Mouse (Mus musculus): Measurements from ENCODE around the gene Zfand3. TPM values are rescaled to one million over a fixed set of nuclear protein-coding genes. Genes with fewer than 3 reads are reported as not detected.

Gene Zfand3
- polyA plus RNA-seq, 1 experiment from 2014 or later: 51.0 TPM

DNA sequence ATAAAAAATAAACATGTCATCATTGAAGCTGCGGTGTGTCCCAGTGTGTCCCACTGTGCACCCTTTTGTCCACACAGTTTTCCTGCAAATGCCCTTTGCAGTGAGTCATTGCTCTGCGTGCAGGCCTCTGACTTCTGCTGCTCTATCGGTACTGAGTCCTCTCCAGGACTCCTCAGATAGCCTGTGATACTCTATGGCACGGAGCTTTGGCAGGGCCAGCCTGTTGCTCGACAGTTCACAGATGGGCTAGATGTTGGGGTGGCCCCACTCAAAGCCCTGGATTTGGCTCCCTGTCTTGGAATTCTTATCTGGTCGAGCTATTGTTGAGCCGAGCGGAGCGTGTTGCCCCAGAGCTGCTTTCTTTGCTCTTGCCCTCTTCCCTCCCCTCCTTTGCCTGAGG is 160.3 kb downstream of the Zfand3 start:
- no peak overlapping the region for H3K9ac ChIP-seq
- WGBS: 54% methylated on average over 9 of the region's 9 CpGs
- 0 out of 2 replicates have a peak, but pooled peaks have one; percentile 37 for ATAC-seq (replicated peaks)

DNA sequence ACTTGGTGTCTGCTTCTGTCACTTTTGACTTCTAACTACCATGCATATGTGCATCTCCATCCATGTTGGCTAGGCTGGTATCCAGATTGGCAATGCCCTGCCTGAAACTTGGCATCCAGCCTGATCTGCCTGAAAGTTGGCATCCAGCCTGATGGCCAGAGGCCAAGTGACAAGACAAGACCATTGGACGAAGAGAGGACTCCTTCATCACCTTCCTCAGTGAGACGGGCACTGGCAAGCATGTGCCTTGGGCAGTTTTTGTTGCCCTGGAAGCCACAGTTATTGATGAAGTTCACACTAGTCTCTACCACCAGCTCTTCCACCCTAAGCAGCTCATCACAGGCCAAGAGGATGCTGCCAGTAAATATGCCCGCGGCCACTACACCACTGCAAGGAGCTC is 172.9 kb downstream of the Zfand3 start:
- no peaks in the 10 kb centered on the region for H3K9me3 ChIP-seq
- no peak for ATAC-seq (replicated peaks)
- 82% methylated on average over 4 of the region's 4 CpGs for WGBS
- H3K4me3 ChIP-seq: no peak overlapping the region
- H3K9ac ChIP-seq: no peak overlapping the region
- H3K4me1 ChIP-seq: no peaks in the 10 kb centered on the region; the same call in 1 of the 2 replicates
- no peaks in the 10 kb centered on the region for H3K27me3 ChIP-seq (replicated peaks)
- H3K4me2 ChIP-seq: no peak overlapping the region
- no peaks in the 10 kb centered on the region for H3K36me3 ChIP-seq (replicated peaks)
- H3K27ac ChIP-seq: no peak overlapping the region

More for the DNA sequence above, 160.3 kb downstream of the Zfand3 start:
- H3K9me3 ChIP-seq: no peaks in the 10 kb centered on the region
- no peak overlapping the region for H3K27ac ChIP-seq
- peaks cover 16% of the 10 kb centered on the region; the same call in 1 of the 2 replicates for H3K4me1 ChIP-seq
- no peak overlapping the region for H3K4me2 ChIP-seq
- no peak overlapping the region for H3K4me3 ChIP-seq
- no peaks in the 10 kb centered on the region for H3K27me3 ChIP-seq (replicated peaks)
- no peaks in the 10 kb centered on the region for H3K36me3 ChIP-seq (replicated peaks)

DNA sequence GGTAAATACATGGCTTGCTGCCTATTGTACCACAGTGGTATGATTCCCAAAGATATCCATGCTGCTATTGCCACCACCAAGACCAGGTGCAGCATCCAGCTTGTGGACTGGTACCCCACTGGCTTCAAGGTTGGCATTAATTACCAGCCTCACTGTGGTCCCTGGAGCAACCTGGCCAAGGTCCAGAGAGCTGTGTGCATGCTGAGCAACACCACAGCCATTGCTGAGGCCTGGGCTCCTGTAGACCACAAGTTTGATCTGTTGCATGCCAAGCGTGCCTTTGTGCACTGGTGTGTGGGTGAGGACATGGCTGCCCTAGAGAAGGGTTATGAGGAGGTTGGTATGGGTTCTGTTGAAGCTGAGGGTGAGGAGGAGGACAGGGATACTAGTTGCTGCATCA is 173.9 kb downstream of the Zfand3 start:
- Histone ChIP-seq H3K36me3 (replicated peaks) (no peaks in the 10 kb centered on the region), H3K27me3 (replicated peaks) (no peaks in the 10 kb centered on the region), H3K4me3 (no peak overlapping the region), H3K4me1 (no peaks in the 10 kb centered on the region; the same call in 1 of the 2 replicates), H3K4me2 (no peak overlapping the region), H3K27ac (no peak overlapping the region), H3K9me3 (no peaks in the 10 kb centered on the region), H3K9ac (no peak overlapping the region)
- ATAC-seq (replicated peaks): no peak
- 97% methylated on average over 1 of the region's 1 CpGs for WGBS

DNA sequence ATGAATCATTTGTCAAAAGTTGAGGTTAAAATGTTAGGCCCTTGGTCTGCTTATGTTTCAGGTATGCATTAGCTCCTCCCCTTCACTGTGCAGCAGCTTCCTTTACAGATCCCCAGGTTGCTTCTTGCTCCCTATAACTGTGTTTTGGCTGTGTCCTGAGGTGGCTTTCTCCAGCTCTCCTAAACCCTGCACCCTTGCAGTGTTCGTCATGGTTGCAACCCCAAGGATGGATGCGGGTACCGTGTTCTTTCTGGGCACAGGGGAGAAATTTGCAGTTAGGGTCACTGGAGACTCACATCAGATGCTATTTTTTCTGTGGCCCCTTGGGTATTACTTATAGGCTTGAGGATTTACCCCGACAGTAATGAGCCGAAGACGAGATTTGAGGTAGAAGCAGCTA is 175.7 kb downstream of the Zfand3 start:
- Histone ChIP-seq H3K9ac (no peak overlapping the region), H3K4me1 (no peaks in the 10 kb centered on the region; the same call in 1 of the 2 replicates), H3K36me3 (replicated peaks) (no peaks in the 10 kb centered on the region), H3K27me3 (replicated peaks) (no peaks in the 10 kb centered on the region), H3K27ac (no peak overlapping the region), H3K4me2 (no peak overlapping the region), H3K4me3 (no peak overlapping the region), H3K9me3 (no peaks in the 10 kb centered on the region)
- ATAC-seq (replicated peaks): no peak
- WGBS: 80% methylated on average over 6 of the region's 6 CpGs

DNA sequence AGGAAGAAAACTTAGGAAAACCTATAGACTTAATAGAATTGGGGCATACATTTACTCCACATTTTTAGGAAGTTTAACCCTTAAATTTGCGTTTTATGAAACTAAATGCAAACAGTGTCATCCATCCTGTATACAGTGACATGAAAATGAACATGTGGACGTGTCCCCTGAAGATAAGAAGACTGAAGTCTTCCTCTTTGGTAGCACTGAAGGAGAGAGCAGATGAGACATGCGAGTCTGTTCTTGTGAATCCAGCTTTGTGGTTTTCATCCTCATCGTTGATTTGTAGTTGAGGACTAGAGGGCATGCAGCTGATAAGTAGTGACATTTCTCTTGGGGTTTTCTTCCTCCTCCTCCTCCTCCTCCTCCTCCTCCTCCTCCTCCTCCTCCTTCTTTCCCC is 177.0 kb downstream of the Zfand3 start:
- Histone ChIP-seq H3K4me3 (no peak overlapping the region), H3K27me3 (replicated peaks) (no peaks in the 10 kb centered on the region), H3K4me2 (no peak overlapping the region), H3K9ac (no peak overlapping the region), H3K36me3 (replicated peaks) (no peaks in the 10 kb centered on the region), H3K9me3 (no peaks in the 10 kb centered on the region), H3K4me1 (no peaks in the 10 kb centered on the region; the same call in 1 of the 2 replicates), H3K27ac (no peak overlapping the region)
- no peak for ATAC-seq (replicated peaks)
- 87% methylated on average over 4 of the region's 4 CpGs for WGBS

DNA sequence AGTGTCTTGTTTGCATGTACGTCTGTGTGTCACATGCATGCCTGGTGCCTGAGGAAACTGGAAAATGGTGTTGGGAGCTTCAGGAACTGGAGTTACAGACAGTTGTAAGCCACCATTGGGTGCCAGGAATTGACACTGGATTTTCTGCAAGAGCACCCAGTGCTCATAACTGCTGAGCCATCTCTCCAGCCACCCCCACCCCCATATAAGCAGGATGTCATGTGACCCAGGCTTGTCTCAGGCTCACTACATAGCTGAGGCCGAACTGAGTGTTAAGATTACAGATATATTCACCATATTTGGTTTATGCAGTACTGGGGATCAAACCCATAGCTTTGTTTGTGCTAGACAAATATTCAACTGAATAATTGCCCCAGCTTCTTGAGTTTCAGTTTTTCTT is 177.5 kb downstream of the Zfand3 start:
- H3K9me3 ChIP-seq: no peaks in the 10 kb centered on the region
- peaks cover 2% of the 10 kb centered on the region for H3K4me1 ChIP-seq
- H3K36me3 ChIP-seq (replicated peaks): no peaks in the 10 kb centered on the region
- WGBS: 92% methylated on average over 2 of the region's 2 CpGs
- no peak overlapping the region for H3K4me2 ChIP-seq
- H3K9ac ChIP-seq: no peak overlapping the region
- ATAC-seq (replicated peaks): no peak
- H3K27ac ChIP-seq: no peak overlapping the region
- no peak overlapping the region for H3K4me3 ChIP-seq
- H3K27me3 ChIP-seq (replicated peaks): no peaks in the 10 kb centered on the region

DNA sequence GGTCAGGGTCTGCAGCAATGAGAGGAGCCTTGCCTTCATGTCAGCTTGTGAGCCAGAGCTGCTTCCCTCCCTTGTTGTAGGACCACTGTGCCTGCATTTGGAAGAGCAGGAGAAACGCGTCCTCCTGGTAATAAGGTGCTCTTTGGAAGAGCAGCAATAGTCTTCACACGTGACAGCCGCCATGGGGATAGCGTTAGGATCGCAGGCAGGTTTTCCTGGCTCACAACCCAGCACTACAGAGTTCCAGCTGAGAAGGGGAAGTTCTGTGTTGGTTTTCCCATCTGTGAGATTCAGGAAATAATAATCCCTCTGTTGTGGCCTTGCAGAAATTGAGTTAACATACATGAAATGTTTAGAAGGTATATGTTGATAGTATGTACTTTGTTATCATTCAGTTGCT is 179.0 kb downstream of the Zfand3 start:
- H3K27me3 ChIP-seq (replicated peaks): no peaks in the 10 kb centered on the region
- no peak overlapping the region for H3K4me3 ChIP-seq
- peaks cover 17% of the 10 kb centered on the region for H3K4me1 ChIP-seq
- no peak overlapping the region for H3K9ac ChIP-seq
- no peak for ATAC-seq (replicated peaks)
- H3K27ac ChIP-seq: no peak overlapping the region
- no peaks in the 10 kb centered on the region for H3K9me3 ChIP-seq
- H3K36me3 ChIP-seq (replicated peaks): no peaks in the 10 kb centered on the region
- WGBS: 80% methylated on average over 6 of the region's 6 CpGs
- no peak overlapping the region for H3K4me2 ChIP-seq

DNA sequence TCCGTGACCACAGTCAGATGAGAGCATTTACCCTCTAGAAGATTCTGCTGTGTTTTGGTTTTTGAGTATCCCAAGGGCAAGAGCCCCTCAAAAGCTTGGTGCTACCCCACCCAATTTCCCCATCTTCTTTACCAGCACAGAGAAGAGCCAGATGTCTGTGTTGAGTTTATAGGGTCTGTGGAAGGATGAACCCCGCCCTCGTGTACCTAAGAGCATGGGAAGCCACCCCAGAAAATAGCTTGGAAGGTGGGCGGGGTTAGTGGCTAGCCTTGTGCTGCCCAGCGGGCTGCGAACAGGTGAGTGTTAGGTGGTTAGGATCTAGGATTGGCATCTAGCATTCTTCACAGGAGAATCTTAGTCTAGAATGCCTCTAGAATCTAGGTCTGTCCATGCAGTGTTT is 182.6 kb downstream of the Zfand3 start:
- no peak for ATAC-seq (replicated peaks)
- Histone ChIP-seq H3K9ac (no peak overlapping the region), H3K27ac (peak overlapping the region; percentile 83), H3K36me3 (replicated peaks) (no peaks in the 10 kb centered on the region), H3K4me2 (no peak overlapping the region), H3K9me3 (no peaks in the 10 kb centered on the region), H3K4me1 (peaks cover 50% of the 10 kb centered on the region), H3K27me3 (replicated peaks) (no peaks in the 10 kb centered on the region), H3K4me3 (no peak overlapping the region)
- WGBS: 90% methylated on average over 6 of the region's 6 CpGs

DNA sequence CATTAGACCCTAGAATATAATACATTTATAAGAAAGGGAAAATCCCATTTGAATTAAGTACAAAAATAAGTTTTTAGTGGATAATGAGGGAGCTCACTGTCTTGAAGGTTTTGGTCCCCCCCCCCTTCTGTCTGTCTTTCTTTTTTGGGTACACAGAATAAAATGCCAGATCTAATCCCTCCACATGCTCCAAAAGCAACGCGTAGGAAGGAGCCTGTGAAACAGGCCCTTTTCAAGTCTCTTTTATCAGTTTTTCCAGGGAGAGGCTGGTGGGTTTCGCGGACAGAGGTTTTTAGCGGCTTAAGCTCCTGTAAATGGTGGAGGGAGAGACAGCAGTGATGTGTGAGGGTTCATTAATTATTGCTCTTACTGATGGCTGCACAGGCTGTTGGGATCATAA is 183.0 kb downstream of the Zfand3 start:
- no peak overlapping the region for H3K9ac ChIP-seq
- peak; percentile 2; the same call in 1 of the 2 replicates for ATAC-seq (replicated peaks)

DNA sequence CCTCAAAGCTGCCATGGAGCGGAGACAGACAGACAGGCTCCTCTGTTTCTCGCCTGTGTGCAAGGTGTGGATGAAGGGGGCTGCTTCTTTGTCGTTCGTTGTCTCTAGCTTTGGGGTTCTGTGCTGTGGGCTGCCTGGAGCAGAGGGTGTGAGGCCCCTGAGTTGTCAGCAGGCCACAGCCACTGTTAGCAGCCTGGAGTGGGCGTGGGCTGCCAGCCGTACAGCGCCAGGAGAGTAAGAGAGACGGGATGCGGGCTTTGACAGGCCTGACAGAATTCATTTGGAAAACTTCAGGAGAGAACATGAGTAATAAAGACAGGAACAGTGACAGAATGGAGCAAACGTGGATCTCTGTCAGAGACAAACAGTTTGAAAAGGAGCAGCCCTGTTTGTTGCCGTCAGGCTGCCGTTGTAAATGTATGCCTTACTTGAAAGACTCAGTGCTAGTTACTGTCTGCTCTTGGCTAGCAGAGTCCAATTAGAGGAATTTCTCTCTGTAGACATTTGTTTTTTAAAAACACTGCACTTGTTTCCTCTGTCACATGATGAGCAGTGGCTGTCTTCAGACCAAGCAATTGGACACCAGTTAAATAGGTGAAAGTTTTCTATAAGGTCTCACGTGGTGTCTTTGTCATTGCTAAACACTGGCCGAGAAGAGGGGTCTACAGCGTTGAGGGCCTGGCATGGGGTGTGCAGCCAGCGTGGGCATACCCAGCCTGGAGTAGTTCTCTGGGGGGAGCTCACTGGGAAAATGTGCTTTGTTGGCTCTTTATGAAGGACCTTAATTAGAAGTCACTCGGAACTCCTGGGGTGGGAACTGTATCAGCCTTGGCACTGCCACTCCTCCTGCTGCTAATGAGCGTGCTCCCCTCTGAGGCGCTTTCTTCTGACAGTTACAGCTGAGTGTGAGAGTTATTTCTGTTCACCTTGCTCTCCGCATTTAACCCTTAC is 183.8 kb downstream of the Zfand3 start:
- Histone ChIP-seq H3K9me3 (no peaks in the 10 kb centered on the region), H3K9ac (no peak overlapping the region), H3K27ac (peak overlapping the region; percentile 83), H3K4me1 (peaks cover 61% of the 10 kb centered on the region), H3K4me2 (peak overlapping the region; percentile 23), H3K36me3 (replicated peaks) (no peaks in the 10 kb centered on the region), H3K27me3 (replicated peaks) (no peaks in the 10 kb centered on the region), H3K4me3 (no peak overlapping the region)
- WGBS: 13% methylated on average over 20 of the region's 20 CpGs
- ATAC-seq (replicated peaks): peak; percentile 78

More for the DNA sequence above, 183.0 kb downstream of the Zfand3 start:
- WGBS: 15% methylated on average over 5 of the region's 5 CpGs
- Histone ChIP-seq H3K4me2 (peak overlapping the region; percentile 23; the same call in 1 of the 2 replicates), H3K9me3 (no peaks in the 10 kb centered on the region), H3K27me3 (replicated peaks) (no peaks in the 10 kb centered on the region), H3K4me1 (peaks cover 54% of the 10 kb centered on the region), H3K36me3 (replicated peaks) (no peaks in the 10 kb centered on the region), H3K27ac (peak overlapping the region; percentile 83), H3K4me3 (no peak overlapping the region)

DNA sequence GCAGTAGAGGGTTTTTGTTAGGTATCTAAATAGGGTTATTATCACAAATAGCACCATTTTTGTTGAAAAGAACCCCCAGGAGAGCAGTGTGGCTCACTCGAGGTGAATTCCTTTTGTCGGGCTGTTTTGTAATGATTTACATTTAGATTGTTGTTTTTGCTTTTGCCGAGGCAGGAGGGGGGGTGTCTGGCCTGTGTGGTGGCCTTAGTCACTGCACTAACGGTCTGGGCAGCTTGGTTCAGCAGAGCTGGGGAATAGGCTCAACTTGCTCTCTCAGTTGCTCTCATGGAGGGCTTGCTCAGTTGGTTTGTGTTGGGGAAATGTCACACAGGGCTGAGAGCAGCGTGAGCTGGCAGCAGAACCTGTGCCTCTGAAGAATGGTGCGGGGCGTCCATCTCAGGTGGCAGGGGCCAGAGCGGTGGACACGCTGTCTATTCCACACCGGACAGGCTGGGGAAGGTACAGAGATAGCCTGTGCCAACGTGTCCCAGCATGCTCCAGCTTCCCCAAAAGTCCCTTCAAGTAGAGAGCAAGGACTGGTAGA is 186.6 kb downstream of the Zfand3 start:
- H3K9ac ChIP-seq: no peak overlapping the region
- ATAC-seq (replicated peaks): no peak
- H3K4me3 ChIP-seq: no peak overlapping the region
- no peak overlapping the region for H3K4me2 ChIP-seq
- H3K9me3 ChIP-seq: no peaks in the 10 kb centered on the region
- WGBS: 67% methylated on average over 11 of the region's 11 CpGs
- no peaks in the 10 kb centered on the region for H3K36me3 ChIP-seq (replicated peaks)
- no peaks in the 10 kb centered on the region for H3K27me3 ChIP-seq (replicated peaks)
- no peak overlapping the region for H3K27ac ChIP-seq
- H3K4me1 ChIP-seq: peaks cover 88% of the 10 kb centered on the region

DNA sequence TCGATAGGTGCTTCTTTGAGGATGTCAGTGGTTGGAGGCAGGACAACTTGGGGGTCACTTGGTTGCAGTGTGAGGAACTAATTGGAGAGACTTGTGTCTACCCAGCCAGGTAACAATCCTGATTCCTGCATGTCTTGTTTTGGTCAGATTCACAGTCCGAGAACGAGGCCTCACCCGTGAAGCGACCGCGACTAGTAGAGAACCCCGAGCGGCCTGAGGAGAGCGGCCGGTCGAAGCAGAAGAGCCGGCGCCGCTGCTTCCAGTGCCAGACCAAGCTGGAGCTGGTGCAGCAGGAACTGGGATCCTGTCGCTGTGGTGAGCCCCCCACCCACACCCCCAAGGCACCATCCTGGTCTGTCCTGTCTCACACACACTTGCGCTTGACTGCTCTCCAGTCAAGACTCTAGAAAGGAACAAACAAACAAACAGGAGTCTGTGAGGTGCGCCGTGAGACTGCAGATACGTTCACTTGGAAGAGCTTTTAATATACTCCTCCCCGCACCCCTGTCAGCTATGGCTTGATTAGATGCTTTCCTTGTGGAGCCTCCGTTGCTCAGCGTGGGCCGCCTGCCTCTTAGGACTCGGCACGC is 188.0 kb downstream of the Zfand3 start:
- 0 out of 2 replicates have a peak overlapping the region, but pooled peaks have one; percentile 82 for H3K27ac ChIP-seq
- H3K36me3 ChIP-seq (replicated peaks): no peaks in the 10 kb centered on the region
- H3K4me2 ChIP-seq: no peak overlapping the region
- no peak overlapping the region for H3K9ac ChIP-seq
- no peaks in the 10 kb centered on the region for H3K27me3 ChIP-seq (replicated peaks)
- 81% methylated on average over 26 of the region's 26 CpGs for WGBS
- no peak overlapping the region for H3K4me3 ChIP-seq
- H3K9me3 ChIP-seq: no peaks in the 10 kb centered on the region
- H3K4me1 ChIP-seq: peaks cover 93% of the 10 kb centered on the region
- ATAC-seq (replicated peaks): no peak

All from midbrain, embryonic 15.5 days (tissue).